Mouse (Mus musculus) hindlimb bud, embryonic 11.5 days (tissue): ENCODE data around the gene Triobp.

ENCODE experiments used
- DNase-seq: peaks from one replicate; pipeline ENCODE4 v3.0.0-alpha.2; 2012; ENCODE audit warnings: low read depth, low spot score; ENCODE audit errors: extremely low spot score

Triobp gene

DNA sequence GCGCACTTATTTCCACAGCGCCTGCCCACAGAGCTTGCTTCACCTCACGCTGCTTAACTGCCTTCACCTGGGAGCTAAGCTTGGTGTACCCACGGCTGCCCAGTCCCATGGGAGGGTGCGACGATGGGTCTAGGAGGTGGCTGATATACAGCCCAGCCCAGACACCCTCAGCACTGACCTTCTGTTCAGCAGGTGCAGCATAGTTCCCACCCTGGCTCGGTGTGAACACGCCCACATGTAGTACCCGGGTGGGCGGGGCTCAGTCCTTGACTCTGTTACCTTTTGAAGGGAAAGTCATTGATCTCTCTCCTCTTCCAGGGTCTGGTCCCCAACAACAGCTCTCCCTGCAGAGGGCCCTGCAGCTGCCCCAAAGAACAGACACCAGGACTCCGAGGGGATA is 12.0 kb downstream of the Triobp start:
- DNase-seq = no peak

DNA sequence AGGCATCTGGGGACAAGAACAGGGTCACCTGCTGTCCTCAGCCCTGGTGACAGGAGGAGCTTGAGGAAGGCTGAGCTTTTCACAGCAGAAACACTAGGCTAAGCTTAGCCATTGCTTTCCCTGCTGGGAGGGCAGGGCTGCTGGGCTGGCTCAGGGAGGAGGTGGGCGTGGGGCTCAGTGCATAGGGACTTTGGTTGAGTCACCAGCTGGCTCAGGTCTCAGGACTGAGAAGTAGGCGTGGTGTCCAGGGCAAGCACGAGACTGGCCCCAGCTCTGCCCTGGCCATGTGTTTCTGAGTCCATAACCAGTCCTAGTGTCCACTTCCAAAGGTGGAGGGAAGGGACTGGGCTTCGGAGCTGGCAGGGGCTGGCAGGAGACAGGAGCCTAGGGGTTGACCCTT is 12.6 kb downstream of the Triobp start:
- no peak for DNase-seq

DNA sequence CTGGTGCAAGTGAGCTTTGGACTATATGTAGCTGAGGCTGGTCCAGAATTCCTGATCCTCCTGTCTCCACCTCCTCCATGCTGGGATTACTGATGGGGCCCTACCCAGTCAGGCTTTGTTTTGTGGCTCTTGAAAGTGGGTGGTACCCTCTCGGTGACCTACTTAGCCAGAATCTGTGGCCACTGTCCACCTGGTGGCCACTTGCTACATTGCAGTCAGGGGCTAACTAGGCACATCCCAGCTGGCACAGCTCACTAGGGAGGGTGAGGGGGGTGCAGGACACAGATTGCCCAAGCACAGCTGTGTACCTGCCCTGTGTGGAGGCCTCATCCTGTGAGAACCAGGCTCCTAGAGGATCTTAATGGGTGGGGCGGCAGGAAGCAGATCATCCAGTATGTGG is 15.4 kb downstream of the Triobp start:
- no peak for DNase-seq

DNA sequence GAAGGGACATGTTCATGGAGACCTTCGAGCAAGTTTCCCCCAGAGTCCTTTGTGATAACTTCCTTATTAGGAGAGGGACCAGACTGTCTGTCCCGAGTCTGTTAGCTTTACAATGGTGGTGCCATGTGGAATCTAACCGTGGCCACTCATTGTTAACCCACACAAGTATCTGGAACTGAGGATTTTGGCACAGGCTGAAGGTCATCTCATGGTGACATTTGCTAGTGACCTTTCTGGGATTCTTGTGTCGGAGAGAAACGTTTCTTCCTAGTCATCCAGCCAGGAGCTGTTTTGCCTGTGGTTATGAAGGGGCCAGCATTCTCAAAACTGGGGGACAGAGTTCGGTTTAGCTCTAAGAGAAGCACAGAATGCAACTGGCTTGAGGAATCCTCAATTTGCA is 24.1 kb downstream of the Triobp start:
- DNase-seq = no peak

DNA sequence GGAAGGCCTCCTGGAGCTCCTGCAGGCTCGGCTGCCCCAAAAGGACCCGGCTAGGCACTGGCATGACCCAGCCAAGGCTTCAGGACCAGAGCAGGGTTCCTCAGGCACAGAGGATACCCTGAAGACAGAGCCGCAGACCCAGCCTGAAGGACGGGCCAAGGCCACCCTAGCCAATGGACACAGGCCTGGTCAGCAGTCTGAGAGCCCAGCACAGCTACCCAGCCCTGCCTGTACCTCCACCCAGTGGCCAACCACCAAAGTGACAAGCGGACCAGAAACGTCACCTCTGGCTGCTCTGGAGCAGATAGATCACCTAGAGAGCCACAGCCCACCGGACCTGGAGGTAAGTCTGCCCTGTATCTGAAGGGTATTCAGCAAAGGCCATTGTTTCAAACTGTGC is 26.4 kb downstream of the Triobp start:
- no peak for DNase-seq

DNA sequence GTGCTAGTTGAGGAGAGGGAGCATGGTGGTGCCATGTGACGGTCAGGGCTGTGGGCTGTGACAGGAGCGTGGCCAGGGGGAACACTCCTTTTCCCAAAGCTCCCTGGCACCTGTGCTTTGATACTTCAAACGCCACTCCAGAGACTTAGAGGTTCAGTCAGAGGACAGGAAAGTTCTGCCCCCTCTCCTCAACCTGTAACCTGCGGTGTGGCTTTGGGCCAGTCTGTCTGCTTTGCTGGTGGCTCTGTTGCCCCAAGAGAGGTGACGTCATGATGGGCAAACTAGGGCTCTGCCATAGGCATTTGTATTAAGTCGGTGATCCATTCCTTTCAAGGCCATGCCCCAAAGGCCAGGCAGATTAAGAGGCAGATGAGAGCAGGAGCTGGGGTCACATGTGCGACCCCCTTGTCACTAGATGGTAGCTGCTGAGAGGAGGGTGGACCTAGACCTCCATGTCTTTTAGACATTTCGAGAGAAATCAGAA is 30.2 kb downstream of the Triobp start:
- DNase-seq = no peak

DNA sequence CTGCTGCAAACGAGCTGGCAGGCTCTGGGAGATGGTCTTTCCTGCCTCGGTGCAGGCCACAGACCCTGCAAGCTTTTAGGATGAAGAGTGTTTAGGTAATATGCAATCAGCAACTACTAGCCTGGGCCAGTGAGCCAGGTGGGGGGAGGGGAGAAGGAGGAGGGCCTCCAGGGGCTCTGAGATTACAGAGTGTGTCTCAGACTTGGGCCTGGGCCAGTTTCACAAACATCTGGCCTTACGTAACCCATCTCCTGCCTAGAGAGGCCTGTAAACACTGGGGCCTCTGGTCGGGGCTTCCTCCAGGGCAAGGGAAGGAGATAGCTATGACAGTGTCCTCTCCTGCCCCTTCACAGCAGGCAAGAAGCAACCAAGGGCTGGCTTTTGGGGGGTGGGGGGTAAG is 31.4 kb downstream of the Triobp start:
- DNase-seq = no peak

DNA sequence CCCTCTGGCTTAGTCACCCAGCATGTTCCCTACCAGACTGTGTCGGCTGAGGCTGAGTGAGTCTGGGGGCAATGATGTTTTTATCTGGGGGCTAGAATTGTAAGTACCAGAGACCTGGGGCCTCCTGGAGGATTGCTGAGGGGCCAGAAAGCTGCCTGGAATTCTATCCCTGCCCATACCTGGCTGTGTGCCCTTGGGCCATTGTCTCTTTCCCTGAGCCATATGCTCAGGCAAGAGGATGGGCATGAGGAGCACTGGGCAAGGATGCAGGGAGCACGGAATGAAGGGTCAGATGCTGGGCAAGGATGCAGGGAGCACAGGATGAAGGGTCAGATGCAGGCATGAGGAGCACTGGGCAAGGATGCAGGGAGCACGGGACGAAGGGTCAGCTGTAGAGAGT is 32.6 kb downstream of the Triobp start:
- DNase-seq = no peak

DNA sequence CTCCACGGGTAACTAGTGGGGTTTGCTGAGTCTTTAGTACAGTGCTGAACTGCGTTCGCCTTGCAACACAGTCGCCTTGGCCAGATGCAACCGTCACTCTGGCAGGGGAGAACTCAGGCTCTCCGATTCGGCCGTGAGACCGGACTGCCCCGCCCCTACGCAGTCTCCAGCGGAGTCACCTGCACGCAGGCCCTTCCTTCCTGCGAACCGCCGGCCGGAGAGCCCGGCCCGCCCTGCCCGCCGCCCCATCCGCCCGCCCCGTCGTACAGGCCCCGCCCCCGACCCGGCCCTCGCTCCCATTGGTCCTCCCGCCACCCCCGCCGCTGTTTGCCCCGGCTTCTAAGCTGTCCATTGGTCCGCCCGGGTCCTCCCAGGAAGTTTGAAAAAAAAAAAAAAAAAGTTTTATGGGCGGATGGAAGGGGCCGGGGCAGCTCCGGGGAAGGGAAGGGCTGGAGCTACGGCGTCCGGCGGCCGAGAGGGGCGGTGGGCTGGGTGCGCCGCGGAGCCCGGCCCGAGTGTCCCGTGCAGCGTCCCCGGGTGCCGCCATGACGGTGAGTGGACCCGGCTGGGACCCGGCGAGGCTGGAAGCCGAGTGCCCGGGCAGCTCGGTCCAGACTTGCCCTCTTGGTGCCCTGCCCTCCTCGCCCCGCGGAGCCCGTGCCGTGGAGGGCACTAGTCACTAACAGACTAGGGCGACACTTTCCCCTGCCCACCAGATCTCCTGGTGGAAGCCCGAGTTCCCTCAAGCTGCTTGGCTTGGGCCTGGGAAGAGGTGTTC is 35.3 kb downstream of the Triobp start:
- no peak for DNase-seq

DNA sequence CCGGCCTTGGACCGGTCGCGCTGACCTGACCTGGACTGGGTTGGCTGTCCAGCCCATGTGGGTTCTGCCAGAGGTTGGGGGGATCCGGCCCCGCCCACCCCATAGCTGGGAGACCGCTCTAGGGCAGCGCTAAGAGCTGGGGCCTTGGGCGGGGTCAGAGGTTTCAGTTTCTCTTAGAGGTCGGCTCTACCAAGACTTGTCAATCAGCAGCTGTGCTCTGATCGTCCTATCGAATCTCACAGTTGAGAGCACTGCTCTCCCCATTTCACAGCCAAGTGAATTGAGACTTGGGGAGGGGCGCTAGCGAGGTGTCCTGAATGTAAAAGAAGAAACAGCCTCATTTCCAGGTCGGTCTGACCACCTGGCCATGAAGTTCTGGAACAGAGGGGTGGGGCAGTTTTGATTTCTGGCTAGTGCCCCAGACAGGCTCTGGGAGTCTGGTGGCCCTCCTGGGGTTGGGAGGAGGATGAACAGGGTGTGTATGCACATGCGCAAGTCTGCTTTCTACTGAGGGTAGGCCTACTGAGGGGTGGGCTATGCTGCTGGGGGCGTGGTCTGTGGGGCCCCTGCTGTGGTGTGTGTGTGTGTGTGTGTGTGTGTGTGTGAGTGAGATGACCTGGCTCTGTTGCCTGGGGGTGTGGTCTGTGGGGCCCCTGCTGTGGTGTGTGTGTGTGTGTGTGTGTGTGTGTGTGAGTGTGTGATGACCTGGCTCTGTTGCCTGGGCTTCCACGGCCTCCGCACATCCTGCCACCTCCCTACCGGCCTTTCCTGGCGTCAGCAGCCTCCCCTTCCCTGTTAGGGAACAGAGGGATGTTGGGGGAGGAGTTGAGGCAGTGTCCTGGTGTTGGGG is 36.1 kb downstream of the Triobp start:
- no peak for DNase-seq

DNA sequence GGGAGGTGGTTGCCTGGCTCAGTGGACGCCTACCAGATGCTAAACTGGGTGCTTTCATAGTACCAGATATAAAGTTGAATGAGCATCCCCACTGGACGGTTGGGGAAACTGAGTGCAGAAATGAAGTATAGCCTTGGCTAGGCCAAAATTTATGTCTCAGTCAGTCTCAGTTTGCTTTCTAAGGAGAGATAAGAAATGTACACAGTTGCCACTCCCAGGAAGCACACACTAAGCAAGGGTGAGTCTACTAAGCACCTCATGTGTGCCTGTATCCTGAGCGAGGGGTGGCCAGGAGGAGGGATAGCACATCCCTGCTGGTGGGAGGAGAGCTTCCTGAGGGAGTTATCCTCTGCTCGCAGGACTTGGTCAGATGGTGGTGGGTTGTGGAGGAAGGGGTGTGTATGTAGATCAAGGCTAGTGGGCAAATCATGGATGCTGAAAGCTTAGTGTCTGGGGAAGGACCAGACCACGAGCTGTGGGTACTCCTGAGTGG is 36.8 kb downstream of the Triobp start:
- no peak for DNase-seq

DNA sequence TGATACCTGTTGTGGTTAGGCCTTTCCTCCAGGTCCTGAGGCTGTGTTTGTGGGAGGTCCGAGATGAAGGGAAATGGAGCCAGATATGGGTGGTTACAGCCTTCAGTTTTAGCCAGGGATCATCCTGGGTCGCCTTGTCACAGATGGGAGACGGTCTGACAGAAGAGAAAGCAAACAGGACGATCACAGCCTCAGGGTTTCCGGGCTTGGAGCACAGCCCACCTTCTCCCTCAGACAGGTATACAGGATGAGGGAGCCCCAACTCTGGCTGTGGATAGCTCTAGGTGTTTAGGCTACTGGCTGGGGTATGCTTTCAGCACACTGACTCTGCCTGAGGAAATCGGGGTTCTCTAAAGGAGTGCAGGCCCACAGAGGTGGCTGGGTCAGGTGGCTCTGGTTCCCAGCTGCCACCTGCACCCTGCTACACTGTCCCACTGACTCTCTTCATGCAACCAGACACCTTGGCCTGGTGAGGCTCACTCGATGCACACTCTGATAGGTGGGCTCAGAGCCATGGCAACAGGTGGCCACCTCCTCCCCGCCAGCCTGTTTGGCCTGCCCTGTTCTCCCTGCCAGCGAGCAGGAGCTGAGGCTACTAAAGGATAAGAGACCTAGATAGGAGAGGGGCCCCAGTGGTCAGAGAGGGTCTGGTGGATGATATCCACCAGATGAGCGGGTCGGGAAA is 39.2 kb downstream of the Triobp start:
- DNase-seq = no peak

DNA sequence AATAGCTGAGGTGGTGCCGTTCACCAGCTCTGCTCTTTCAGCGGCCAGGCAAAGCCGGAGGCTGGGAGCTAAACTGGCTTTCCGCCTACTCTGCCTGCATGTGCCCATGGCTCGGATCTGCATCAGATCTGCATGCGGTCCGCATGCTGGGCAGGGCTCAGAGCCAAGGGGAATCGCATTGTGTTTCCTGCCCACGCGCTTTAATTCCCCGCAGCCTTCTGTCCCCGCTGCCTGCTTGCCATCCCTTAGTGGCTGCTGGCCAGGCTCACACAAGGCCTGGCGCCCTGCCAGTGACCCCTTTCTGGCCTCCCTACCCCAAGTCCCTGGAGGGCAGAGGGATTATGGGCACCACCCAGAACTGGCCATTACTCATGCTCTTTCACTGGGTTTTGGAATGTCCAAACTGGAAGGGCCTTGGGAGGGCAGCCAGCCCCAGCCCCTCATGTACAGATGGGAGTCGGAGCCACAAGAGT is 41.0 kb downstream of the Triobp start:
- no peak for DNase-seq

DNA sequence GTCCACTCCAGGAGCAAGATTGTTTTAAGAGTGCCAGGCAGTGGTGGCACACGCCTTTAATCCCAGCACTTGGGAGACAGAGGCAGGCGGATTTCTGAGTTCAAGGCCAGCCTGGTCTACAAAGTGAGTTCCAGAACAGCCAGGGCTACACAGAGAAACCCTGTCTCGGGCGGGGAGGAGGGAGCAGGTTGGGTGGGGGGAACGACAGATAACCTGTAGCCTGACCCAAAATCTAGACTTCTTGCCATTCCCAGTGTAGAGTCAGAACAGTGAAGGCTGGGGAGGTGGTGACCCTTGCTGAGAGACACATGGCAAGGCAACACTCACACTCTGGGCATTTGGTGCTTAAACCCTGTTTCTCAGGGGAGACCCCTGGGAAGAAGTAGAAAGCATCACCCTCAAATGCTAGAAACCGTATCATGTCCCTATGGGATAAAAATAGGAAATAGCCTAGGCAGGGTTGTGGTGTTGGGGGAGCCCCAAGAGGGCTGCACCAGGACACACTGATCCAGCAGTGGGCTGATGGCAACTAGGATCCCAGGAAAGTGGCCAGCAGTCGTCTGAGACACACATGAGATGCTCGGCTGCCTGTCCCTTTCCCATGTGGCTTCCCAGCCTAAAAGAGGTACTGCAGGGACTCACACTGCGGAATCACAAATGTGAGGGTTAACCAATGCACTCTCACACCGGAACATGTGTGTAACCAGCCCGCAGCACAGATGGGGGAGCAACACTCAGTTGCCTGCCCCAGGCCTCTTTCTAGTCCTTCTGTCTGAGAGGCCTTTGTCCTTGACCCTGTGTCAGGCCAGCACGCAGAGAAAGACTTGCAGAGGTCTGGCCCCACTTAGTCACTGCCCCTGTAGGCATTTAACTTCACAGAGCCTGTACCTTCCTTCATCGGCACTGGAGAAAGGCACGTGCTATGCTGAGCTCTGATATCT is 41.9 kb downstream of the Triobp start:
- DNase-seq = no peak

DNA sequence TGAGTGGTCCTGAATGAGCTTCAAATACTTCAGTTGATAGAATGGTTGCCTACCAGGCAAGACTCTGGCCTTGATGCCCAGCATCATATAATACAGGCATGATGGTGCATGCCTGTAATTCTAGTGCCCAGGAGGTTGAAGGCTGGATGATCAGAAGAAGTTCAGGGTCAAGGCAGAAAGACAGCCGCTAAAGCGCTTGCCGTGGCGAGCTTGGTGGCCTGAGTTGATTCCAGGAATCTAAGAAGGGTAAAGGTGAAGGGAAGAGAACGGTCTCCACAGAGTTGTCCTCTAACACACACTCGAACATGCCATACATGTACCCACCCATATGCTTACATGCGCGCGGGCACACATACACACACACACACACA is 42.6 kb downstream of the Triobp start:
- no peak for DNase-seq

DNA sequence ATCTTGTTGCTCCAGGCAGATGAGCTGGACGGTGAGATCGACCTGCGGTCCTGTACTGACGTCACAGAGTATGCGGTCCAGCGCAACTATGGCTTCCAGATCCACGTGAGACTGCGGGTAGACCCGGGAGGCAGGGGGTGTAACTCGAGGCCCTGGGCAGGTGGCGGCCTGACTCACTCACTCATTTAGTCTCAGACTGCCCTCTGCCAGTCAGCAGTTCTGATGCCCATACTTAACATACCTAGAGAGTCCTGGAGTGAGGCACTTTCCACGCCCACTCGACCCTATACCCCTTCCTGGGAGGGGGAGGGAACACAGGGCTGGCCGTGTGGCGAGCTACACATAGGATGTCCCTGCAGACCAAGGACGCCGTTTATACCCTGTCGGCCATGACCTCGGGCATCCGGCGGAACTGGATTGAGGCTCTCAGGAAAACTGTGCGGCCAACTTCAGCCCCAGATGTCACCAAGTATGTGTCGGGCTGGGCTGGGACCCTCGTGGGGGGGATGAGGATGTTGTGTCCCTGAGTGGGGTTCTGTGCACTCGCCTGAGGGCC is 43.5 kb downstream of the Triobp start:
- no peak for DNase-seq

DNA sequence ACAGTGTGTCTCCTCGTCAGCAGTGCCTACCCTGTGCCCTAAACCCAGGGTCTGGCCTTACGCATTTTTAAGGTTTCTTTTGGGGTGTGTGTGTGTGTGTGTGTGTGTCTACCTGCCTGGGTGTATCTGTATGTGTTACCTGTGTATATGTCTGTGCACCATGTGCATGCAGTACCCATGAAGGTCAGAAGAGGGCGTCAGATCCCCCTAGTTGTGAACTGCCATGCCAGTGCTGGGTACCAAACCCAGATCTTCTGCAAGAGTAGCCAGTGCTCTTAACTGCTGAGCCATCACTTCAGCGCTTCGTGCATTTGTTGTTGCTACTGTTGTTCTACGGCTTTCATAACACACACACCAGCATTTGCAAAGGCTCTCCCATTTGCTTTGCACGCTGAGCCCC is 44.7 kb downstream of the Triobp start:
- no peak for DNase-seq

DNA sequence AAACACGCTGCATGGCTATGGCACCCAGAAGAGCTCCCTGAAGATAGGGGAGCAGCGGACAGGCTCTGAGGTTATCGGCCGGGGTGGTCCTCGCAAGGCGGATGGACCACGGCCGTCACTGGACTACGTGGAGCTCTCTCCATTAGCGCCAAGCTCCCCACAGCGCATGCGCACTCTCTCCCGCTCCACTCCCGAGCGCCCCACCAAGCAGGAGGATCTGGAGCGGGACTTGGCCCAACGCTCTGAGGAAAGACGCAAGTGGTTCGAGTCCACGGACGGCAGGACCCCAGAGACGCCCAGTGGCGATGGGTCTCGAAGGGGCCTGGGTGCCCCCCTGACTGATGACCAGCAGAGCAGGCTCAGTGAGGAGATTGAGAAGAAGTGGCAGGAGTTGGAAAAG is 45.4 kb downstream of the Triobp start:
- no peak for DNase-seq

DNA sequence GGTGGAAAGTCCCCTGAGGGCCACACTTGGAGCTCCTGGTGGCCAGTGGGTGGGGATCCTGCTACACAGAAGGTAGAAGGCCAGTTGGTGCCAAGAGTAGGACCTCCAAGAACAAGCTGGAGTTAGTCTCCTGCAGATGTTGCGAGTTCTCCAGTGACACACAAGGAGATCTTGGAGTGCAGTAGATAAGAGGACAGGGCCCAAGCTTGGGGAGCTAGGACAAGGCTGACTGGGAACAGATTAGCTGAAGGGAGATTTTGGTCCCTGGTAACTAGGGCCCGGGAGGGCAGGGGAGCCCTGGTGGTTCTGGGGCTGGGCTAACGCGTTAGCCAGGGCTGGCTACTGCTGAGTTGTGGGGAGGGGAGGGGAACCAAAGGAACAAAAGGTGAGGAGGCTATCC is 48.4 kb downstream of the Triobp start:
- DNase-seq = no peak

DNA sequence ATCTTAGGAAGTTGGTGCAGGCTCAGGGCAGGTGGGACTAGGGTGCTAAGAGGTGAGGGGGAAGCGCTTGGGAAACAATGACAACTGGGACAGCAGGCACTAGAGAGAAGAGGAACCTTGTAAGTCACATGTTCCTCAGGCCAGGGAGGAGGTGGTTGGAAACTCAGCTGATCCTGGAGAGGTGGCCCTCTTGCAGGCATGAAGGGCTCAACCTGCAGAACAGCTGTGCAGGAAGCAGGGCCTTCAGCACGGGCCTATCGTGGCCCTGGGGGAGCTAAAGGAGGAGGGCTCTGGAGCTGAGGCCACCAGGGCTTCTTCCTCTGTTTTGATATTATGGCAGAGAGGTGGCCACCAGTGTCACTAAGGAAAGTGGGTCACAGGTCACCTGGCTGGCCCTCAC is 49.1 kb downstream of the Triobp start:
- no peak for DNase-seq
